Mouse (Mus musculus) limb, embryonic 14.5 days (tissue): ENCODE results near the gene Acoxl. TPM values are rescaled to one million over a fixed set of nuclear protein-coding genes. Genes with fewer than 3 reads are reported as not detected.

Source experiments
- ATAC-seq: fragments of 200-750 bp; cut with Nextera tagmentation; 2 replicates; pipeline ENCODE4 v1.8.0; 2017; ENCODE audit warnings: low read depth, moderate number of reproducible peaks, moderate TSS enrichment; ENCODE audit not compliant: low FRiP score
- DNase-seq: peaks from one replicate; pipeline ENCODE4 v3.0.0-alpha.2; 2015; ENCODE audit warnings: low spot score
- H3K27ac ChIP-seq: fragments of 300-500 bp; sonication (generic); replicated peaks from 2 replicates; pipeline ENCODE4 v1.5.1; 2014; ENCODE audit warnings: low read depth, mild to moderate bottlenecking, low read length, moderate library complexity, mixed read lengths
- H3K27me3 ChIP-seq: fragments of 300-500 bp; sonication (generic); 2 replicates; pipeline ENCODE4 v1.6.1; 2014; ENCODE audit warnings: low read length, mixed read lengths; ENCODE audit not compliant: control insufficient read depth, insufficient read depth
- H3K36me3 ChIP-seq: fragments of 300-500 bp; sonication (generic); 2 replicates; pipeline ENCODE4 v1.6.1; 2014; ENCODE audit warnings: mild to moderate bottlenecking, low read length, moderate library complexity, mixed read lengths; ENCODE audit not compliant: control insufficient read depth, insufficient read depth
- H3K4me1 ChIP-seq: fragments of 300-500 bp; sonication (generic); 2 replicates; pipeline ENCODE4 v1.6.1; 2014; ENCODE audit warnings: antibody characterized with exemption, low read length, mixed read lengths; ENCODE audit not compliant: control insufficient read depth, insufficient read depth
- H3K4me2 ChIP-seq: fragments of 300-500 bp; sonication (generic); replicated peaks from 2 replicates; pipeline ENCODE4 v1.6.1; 2014; ENCODE audit warnings: low read depth, mild to moderate bottlenecking, low read length, moderate library complexity; ENCODE audit not compliant: severe bottlenecking
- H3K4me3 ChIP-seq: fragments of 300-500 bp; sonication (generic); replicated peaks from 2 replicates; pipeline ENCODE4 v1.5.1; 2014; ENCODE audit warnings: low read length
- H3K9ac ChIP-seq: fragments of 300-500 bp; sonication (generic); 2 replicates; pipeline ENCODE4 v1.6.1; 2014; ENCODE audit warnings: mild to moderate bottlenecking, low read depth, low read length, moderate library complexity; ENCODE audit not compliant: severe bottlenecking
- H3K9me3 ChIP-seq: fragments of 300-500 bp; sonication (generic); 2 replicates; pipeline ENCODE4 v1.6.1; 2016; ENCODE audit warnings: low read length; ENCODE audit not compliant: control insufficient read depth
- POLR2A ChIP-seq: fragments of 200-500 bp; IDR thresholded peaks from 2 replicates; pipeline ENCODE4 v1.8.0; 2012; ENCODE audit warnings: inconsistent platforms, mild to moderate bottlenecking, moderate library complexity, borderline replicate concordance; ENCODE audit not compliant: insufficient read depth, insufficient read length; ENCODE audit errors: extremely low read depth
- WGBS: fragments of 180-500 bp; shearing (Covaris S2); extraction: QIAGEN DNeasy Blood & Tissue Kit; methylation state at CpG from one replicate; pipeline ENCODE4 v1.1.7; 2014; 5-methylcytosine and 5-hydroxymethylcytosine counted together
- polyA plus RNA-seq, 2 experiments: library from polyadenylated mRNA; depleted of rRNA in 1 of 2; stranded (reverse) in 1 of 2; unstranded in 1 of 2; fragments of >200 nt; fragmentation: Nextera tagmentation in 1 of 2; extraction: Ambion mirVana in 1 of 2; gene quantifications; 2 replicates each; pipeline versions ENCODE4 v1.2.1 to v1.2.3; 2012 to 2014

Gene Acoxl
- 0.04 and 0.13 TPM in 2 replicates for polyA plus RNA-seq (2012; rRNA removed)
- polyA plus RNA-seq (2014; fragmentation: Nextera tagmentation; extraction: Ambion mirVana), result 0.12 TPM in 1 of 2 replicates, not detected in the other

GRCm38 (mm10) chr2:127838576-127838975 is at the start of gene Acoxl:
Gene Acoxl (plus strand): TSS chr2:127838876.
- ATAC-seq, result no peak
- H3K4me3 ChIP-seq, result no peak within 1 kb of the TSS
- H3K9ac ChIP-seq, result no peak within 1 kb of the TSS
- TF ChIP-seq POLR2A, result no peak
- H3K27ac ChIP-seq, result no peak within 1 kb of the TSS
- H3K36me3 ChIP-seq, result no peaks in the 10 kb centered on the region
- H3K4me2 ChIP-seq, result no peak within 1 kb of the TSS
- peaks cover 19% of the 10 kb centered on the region for H3K27me3 ChIP-seq
- no peaks in the 10 kb centered on the region for H3K9me3 ChIP-seq
- no peak for DNase-seq
- no peaks in the 10 kb centered on the region for H3K4me1 ChIP-seq
- WGBS, result 62% methylated on average over 7 of the region's 7 CpGs

GRCm38 (mm10) chr2:127789138-127789537 is 49.5 kb upstream of the Acoxl start:
- no peak for DNase-seq
- Histone ChIP-seq H3K4me1 (peaks cover 14% of the 10 kb centered on the region), H3K4me3 (peak overlapping the region; percentile 63), H3K27ac (peak overlapping the region; percentile 82), H3K27me3 (no peaks in the 10 kb centered on the region), H3K4me2 (peak overlapping the region; percentile 74), H3K9me3 (no peaks in the 10 kb centered on the region), H3K9ac (peak overlapping the region; percentile 72), H3K36me3 (no peaks in the 10 kb centered on the region)
- TF ChIP-seq POLR2A, result no peak
- WGBS, result 9% methylated on average over 11 of the region's 11 CpGs
- no peak; the same call in 1 of the 2 replicates for ATAC-seq

GRCm38 (mm10) chr2:127789651-127790270 is 48.9 kb upstream of the Acoxl start:
- ATAC-seq (no peak), DNase-seq (no peak)
- peaks cover 14% of the 10 kb centered on the region for H3K4me1 ChIP-seq
- no peaks in the 10 kb centered on the region for H3K9me3 ChIP-seq
- H3K9ac ChIP-seq, result peak overlapping the region; percentile 72; the same call in 1 of the 2 replicates
- H3K36me3 ChIP-seq, result no peaks in the 10 kb centered on the region
- no peak overlapping the region for H3K27ac ChIP-seq
- peak overlapping the region; percentile 63 for H3K4me3 ChIP-seq
- TF ChIP-seq POLR2A, result no peak
- H3K27me3 ChIP-seq, result no peaks in the 10 kb centered on the region
- H3K4me2 ChIP-seq, result peak overlapping the region; percentile 74
- 27% methylated on average over 9 of the region's 9 CpGs for WGBS

- H3K4me2 ChIP-seq, result peak within 1 kb of the TSS; percentile 48
- no peaks in the 10 kb centered on the region for H3K9me3 ChIP-seq
- no peaks in the 10 kb centered on the region for H3K27me3 ChIP-seq
- H3K4me3 ChIP-seq, result peak within 1 kb of the TSS; percentile 64
- peak within 1 kb of the TSS; percentile 77 for H3K27ac ChIP-seq
- ATAC-seq (peak; percentile 93), DNase-seq (peak; percentile 91)
- H3K36me3 ChIP-seq, result no peaks in the 10 kb centered on the region
- TF ChIP-seq POLR2A, result peak; percentile 85; the same call in 1 of the 2 replicates
- 1% methylated on average over 37 of the region's 37 CpGs for WGBS
- H3K4me1 ChIP-seq, result peaks cover 14% of the 10 kb centered on the region
- H3K9ac ChIP-seq, result peak within 1 kb of the TSS; percentile 76
Measured at GRCm38 (mm10) chr2:127791919-127792603, 46.6 kb upstream of the Acoxl start, which contains the start of gene Mtln. Gene Mtln (minus strand): TSS chr2:127792488.

GRCm38 (mm10) chr2:127831401-127832102 is 7.1 kb upstream of the Acoxl start, which contains the start of gene Bub1:
Gene Bub1 (minus strand): TSS chr2:127831865.
- DNase-seq, result peak; percentile 95
- peak; percentile 99 for ATAC-seq
- WGBS, result under 1% methylated on average over 56 of the region's 56 CpGs
- H3K36me3 ChIP-seq, result peaks cover 4% of the 10 kb centered on the region
- peak within 1 kb of the TSS; percentile 58 for H3K9ac ChIP-seq
- no peaks in the 10 kb centered on the region for H3K9me3 ChIP-seq
- peak within 1 kb of the TSS; percentile 73 for H3K4me3 ChIP-seq
- no peaks in the 10 kb centered on the region for H3K27me3 ChIP-seq
- H3K4me1 ChIP-seq, result 0 out of 2 replicates have a peak, but pooled peaks cover 5% of the 10 kb centered on the region
- TF ChIP-seq POLR2A, result 0 out of 2 replicates have a peak, but pooled peaks have one; percentile 27
- peak within 1 kb of the TSS; percentile 79 for H3K4me2 ChIP-seq
- peak within 1 kb of the TSS; percentile 19; the same call in 1 of the 2 replicates for H3K27ac ChIP-seq
